Mouse (Mus musculus): ENCODE measurements around the gene Csrp1.
A peak's percentile ranks its signal among the peaks of the same experiment; 100 is the strongest.

Gene Csrp1

DNA sequence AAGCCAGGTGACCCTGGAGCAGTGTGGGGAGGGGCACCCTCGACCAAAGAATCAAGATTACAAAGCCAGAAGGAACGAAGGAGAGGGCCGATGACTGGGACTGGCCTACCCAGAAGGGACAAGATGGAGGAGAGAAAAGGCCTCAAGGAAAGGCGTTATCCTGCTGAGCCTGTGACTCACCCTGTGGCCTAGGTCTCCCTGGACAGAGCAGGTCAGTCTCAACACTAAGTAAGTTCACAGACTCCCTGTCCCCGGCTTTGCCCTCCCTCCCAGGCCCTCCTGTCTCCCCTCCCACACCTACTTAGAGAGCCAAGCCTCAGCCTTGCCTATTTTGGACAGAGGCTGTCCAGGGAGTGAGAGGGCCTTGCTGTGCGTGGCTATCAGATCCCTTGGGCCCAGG is at the start of gene Csrp1:
Csrp1 (plus strand) TSS at position 79 of the 400 bp plus-strand sequence.
- no peak for DNase-seq (ENCODE audit: low read depth, low spot score)

- DNase-seq (ENCODE audit: low read depth, low spot score), result peak; percentile 88
Observed at GRCm38 (mm10) chr1:135670397-135671130, 49.3 kb upstream of the Csrp1 start.

- DNase-seq (ENCODE audit: low read depth, low spot score), result peak; percentile 33
Observed at GRCm38 (mm10) chr1:135671406-135671805, 48.5 kb upstream of the Csrp1 start.

GRCm38 (mm10) chr1:135671956-135672355 is 47.9 kb upstream of the Csrp1 start:
- no peak for DNase-seq (ENCODE audit: low read depth, low spot score)

- DNase-seq (ENCODE audit: low read depth, low spot score), result no peak
Observed at GRCm38 (mm10) chr1:135672374-135672773, 47.5 kb upstream of the Csrp1 start.

- no peak for DNase-seq (ENCODE audit: low read depth, low spot score)
Observed at GRCm38 (mm10) chr1:135673423-135673822, 46.4 kb upstream of the Csrp1 start.

GRCm38 (mm10) chr1:135675449-135676129 is 44.3 kb upstream of the Csrp1 start:
- no peak for DNase-seq (ENCODE audit: low read depth, low spot score)

GRCm38 (mm10) chr1:135676247-135676646 is 43.6 kb upstream of the Csrp1 start:
- DNase-seq (ENCODE audit: low read depth, low spot score), result no peak

DNA sequence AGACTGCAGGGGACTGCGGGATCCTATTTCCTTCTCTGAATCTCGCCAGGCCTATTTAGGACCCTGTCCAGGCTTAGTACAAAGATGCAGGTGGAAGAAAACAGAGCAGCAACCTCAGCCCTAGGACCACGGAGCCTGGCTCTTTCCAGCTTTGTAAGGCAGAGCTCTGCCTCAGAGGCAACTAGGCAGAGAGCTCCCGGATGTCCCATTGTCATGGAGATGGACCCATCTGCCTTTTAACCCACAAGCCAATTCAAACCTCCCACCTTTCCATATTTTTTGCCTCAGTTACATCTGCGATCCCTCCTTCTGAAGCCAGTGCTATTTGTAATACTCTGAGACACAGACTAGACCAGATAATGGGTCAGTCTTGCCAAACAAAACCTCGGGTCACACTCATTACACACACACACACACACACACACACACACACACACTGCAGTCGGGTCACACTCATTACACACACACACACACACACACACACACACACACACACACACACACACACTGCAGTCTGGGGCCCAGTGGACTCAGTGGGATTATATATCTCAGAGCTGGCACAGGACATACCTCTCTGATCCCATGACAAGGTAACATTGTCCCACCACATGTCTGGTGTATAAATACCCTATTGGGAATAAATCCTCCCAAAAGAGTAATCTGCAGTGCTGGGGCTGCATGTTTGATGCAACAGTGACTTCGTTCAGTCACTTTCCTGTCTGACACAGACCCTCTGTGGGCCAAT is 42.8 kb upstream of the Csrp1 start:
- no peak for DNase-seq (ENCODE audit: low read depth, low spot score)

- DNase-seq (ENCODE audit: low read depth, low spot score), result no peak
Observed at GRCm38 (mm10) chr1:135678145-135678544, 41.7 kb upstream of the Csrp1 start.

DNA sequence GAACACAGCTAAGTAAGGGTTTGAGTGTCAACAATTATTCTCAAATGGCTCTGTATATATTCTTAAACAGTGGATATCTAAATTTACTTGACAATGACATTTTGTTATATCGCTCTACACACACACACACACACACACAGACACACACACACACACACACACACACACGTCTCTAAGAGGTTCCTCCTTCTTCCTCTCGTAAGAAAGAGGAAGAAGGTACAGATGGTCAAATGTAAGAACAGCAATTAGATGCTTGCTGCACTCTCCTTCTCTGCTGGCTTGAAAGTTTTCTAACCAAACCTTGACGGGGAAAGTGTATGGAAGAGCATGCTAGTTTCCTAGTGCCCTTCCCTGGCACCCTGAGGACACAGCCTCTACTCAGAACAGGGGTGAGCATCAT is 39.1 kb upstream of the Csrp1 start:
- no peak for DNase-seq (ENCODE audit: low read depth, low spot score)

DNA sequence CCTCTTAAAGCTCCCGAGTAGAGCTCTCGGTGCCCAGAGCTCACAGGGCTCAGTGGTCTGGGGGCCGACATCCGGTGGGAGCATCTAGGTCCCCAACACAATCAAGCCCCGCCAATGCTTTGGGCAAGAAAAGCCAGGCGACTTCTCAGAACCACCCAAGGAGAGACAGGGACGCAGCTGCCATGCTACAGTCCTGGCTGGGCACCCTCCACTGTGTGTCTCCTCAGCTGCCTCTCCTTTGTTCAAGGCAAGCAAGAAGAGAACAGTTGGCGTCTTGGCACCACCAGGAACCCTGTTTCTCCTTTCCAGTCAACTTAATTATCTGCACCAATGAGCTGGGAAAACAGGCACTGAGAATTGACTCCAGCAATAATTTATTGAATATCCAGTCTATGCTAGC is 38.7 kb upstream of the Csrp1 start:
- DNase-seq (ENCODE audit: low read depth, low spot score), result no peak

- no peak for DNase-seq (ENCODE audit: low read depth, low spot score)
Observed at GRCm38 (mm10) chr1:135684895-135685294, 35.0 kb upstream of the Csrp1 start.

GRCm38 (mm10) chr1:135685316-135685715 is 34.5 kb upstream of the Csrp1 start:
- DNase-seq (ENCODE audit: low read depth, low spot score), result no peak

DNA sequence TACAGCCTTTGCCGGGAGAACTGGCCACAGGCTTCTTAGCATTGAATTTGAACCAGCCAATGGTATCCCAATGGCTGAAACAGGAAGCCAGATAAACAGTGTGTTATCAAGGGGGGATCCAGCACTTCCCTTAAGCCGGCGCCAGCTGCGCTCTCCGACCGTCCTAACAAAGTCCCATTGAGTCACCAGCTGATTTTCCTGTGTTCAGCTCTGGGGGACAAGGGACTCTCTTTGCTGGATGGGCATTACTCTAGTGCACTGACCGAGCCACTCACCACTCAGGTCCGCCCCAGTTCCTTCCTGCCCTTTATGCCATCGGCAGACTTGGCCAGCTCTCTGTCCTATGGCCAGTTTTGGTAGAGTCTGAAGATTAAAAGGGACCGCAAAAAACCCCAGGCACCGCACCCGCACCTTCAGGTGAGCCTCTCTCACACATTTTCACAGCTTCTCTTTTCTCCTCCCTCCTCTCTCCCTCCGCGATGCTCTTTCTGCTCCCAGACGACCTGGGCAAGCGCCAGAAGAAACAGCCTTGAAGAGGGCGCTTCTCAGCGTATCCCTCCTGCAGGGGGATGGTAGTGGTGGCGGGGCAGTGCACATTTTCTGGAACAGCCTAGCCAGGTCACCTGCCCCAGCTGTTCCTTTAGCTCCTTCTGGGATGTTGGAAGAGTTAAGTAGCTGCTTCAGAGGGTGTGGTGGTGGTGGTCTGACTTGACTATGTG is 32.9 kb upstream of the Csrp1 start:
- no peak for DNase-seq (ENCODE audit: low read depth, low spot score)

- DNase-seq (ENCODE audit: low read depth, low spot score), result peak; percentile 29
Observed at GRCm38 (mm10) chr1:135687771-135688492, 31.9 kb upstream of the Csrp1 start.

DNA sequence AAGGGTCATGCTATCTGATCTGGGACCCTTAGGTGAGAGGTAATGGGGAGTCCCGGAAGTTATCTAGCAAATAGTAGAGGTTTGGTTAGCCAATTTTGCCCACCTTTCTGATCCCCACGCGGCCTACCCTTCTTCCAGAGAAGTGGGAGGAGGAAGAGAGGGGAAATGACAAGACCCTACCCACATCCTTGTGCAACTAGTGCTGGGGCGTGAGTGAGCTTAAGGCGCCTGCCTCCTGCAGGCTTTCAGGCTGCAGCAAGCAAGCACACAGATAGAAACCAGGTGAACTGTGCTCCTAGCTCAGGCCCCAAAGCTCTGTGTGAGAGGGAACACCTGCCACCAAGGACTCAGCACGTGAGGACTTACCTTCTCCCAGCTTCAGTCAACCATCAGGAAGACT is 31.2 kb upstream of the Csrp1 start:
- no peak for DNase-seq (ENCODE audit: low read depth, low spot score)

DNA sequence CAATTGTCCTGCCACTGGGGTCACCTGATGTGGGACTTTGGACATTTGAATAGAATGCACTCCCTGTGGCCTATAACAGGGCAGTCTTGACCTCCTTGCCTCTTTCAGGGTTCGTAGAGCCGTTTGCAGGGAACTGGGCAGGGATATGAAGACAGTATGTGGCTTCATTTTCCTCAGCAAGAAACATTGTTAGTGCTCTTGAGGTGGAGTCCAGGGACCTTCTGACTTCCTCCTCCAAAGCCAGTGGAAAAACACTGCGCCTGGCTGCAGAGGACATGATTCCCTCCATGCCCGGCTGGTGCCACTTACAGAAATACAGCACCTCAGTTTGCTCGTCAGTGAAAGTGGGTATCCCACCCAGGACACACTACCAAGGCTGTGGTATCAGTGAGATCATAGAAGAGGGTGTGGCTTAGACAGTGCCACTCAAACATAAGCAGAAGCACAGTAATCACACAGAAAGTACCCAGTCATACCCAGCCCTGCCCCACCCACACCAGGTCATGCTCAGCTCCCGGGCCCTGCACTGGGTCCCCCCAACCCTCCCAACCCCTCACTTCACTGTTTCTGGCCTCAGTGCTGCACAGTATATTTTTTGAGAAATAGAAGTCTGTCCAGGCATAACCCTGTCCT is 29.0 kb upstream of the Csrp1 start:
- DNase-seq (ENCODE audit: low read depth, low spot score), result no peak

DNA sequence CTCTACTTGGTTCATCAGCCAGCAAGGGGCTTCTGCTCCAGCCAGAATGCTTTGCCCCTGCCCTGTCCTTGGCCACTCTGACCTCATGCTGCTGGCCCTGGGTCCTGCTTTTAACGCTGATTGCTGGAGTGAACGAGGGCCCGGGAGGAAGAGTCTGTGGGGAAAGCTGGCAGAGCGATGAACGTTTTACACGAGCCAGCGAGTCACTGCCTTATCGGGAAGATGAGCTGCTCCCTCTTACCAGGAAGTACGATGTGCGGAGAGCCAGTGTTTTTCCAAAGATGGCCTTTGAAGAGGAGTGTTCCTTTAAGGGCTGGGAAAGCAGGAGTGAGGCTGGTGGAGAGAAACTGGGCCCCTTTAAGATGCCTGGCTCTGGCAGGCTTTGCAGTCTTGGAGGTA is 28.4 kb upstream of the Csrp1 start:
- no peak for DNase-seq (ENCODE audit: low read depth, low spot score)

DNA sequence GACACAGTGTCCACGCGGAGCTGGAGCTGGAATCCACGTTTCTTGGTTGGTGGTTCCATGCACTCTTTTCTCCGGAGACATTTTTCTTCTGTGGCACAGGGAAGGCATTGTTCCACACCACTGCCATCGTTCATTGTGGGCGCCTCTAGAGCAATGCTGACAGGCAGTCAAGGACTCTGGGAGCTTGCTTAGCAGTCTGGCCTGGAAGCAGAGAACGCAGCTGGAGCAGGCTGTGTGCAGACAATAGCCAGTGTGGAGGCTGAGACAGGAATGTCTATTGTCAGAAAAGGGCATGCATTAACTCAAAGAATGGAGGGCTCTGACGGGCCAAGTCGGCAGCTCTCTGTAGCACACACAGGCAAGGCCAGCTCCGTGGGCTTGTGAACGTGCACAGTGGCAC is 25.7 kb upstream of the Csrp1 start:
- no peak for DNase-seq (ENCODE audit: low read depth, low spot score)

GRCm38 (mm10) chr1:135697462-135697861 is 22.4 kb upstream of the Csrp1 start:
- no peak for DNase-seq (ENCODE audit: low read depth, low spot score)
